Mouse (Mus musculus) ES-Bruce4 (cell line): ENCODE data around the gene Lef1.

Experiments
- CTCF ChIP-seq: IDR thresholded peaks from one replicate; pipeline ENCODE4 v1.8.1; 2011; ENCODE audit warnings: low read depth, low read length
- POLR2A ChIP-seq: IDR thresholded peaks from one replicate; pipeline ENCODE4 v1.8.1; 2011; ENCODE audit warnings: low read length; ENCODE audit not compliant: insufficient read depth

DNA sequence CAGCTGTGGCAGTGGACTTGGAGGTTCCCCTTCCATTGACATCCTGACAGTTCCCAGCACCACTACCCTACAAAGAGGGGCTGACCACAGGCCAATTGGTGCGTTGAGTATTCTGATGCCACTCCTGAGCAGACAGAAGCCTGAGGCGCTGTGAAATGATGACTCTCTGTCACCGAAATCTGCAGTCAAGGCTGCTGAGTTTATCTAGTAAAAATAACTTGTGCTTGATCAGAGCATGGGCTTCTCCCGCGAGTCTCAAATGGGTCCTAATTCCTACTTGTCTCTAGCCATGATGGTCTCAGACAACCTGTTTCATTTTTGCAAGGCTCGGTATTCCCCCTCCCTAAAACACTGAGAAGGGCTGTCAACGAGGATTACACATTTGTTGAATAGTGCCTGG is 44.8 kb downstream of the Lef1 start:
- no peak for TF ChIP-seq POLR2A
- no peak for TF ChIP-seq CTCF
